Mouse (Mus musculus): Measurements from ENCODE around the gene Tesmin.
A peak's percentile ranks its signal among the peaks of the same experiment; 100 is the strongest.

Tesmin gene

GRCm38 (mm10) chr19:3441092-3441491 lies 52.4 kb downstream of the Tesmin start:
- no peak for DNase-seq (ENCODE audit: low read depth)

DNA sequence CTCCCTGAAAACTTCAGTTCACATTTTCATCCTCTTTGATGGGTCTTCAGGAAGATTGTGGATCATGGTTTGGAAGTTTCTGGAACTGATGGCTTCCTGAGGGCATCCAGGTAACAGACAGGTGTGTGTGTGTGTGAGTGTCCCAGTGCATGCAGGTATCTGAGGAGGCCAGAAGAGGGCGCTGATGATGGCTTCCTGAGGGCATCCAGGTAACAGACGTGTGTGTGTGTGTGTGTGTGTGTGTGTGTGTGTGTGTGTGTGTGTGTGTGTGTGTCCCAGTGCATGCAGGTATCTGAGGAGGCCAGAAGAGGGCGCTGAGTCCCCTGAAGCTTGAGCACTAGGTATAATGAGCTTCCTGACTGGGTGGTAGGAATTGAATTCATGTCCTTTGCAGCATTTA lies 58.7 kb downstream of the Tesmin start:
- DNase-seq (ENCODE audit: low read depth) = no peak

GRCm38 (mm10) chr19:3449248-3449647 lies 60.6 kb downstream of the Tesmin start:
- DNase-seq (ENCODE audit: low read depth) = no peak

- DNase-seq (ENCODE audit: low read depth) = no peak
Observed at GRCm38 (mm10) chr19:3450714-3451113, 62.1 kb downstream of the Tesmin start.

GRCm38 (mm10) chr19:3451170-3451569 lies 62.5 kb downstream of the Tesmin start:
- DNase-seq (ENCODE audit: low read depth) = peak; percentile 50

DNA sequence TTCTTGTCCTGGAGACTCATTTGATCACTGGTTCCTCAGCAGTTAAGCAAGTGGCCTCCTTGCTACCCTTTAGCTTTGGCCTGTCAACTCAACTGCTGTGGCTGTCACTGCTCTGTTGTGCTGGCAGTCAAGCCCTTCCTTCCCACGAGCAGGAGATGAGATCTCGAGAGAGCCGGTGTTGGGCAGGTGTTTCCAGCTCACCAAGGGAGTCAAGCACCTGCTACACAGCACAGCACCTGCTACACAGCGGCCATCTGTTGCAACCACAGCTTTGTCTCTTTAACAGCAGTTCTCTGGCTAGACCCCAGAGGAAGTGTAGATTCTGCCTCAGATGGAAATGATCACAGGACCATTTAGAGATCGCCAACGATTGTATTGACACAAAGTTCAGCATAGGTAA lies 63.0 kb downstream of the Tesmin start:
- DNase-seq (ENCODE audit: low read depth) = no peak

All from c-Kit-positive CD71-positive TER-119-negative erythroid progenitor cells, embryonic 14.5 days (primary cell).